In genomic region chr15:3271216-3271615, GRCm38 (mm10) we compare ENCODE assay signal across 8 mouse cellular contexts. TPM values are rescaled to one million over a fixed set of nuclear protein-coding genes. Genes with fewer than 3 reads are reported as not detected.
DNase-seq lines count a peak whose midpoint lies in the region; ATAC-seq and TF ChIP-seq lines count a peak whose summit lies in the region.

No protein-coding gene starts in this region.

- no peaks in the 10 kb centered on the region for H3K9me3 ChIP-seq in forebrain, embryonic 15.5 days
- no peaks in the 10 kb centered on the region for H3K9me3 ChIP-seq in intestine, postnatal 0 days (ENCODE audit: control insufficient read depth)
- no peaks in the 10 kb centered on the region for H3K9me3 ChIP-seq in stomach, postnatal 0 days (ENCODE audit: control insufficient read depth, low read length)

- peak overlapping the region; percentile 55 for H3K4me3 ChIP-seq in left cerebral cortex, adult 2 months
- peak overlapping the region; percentile 14; the same call in 1 of the 2 replicates for H3K4me3 ChIP-seq in forebrain, embryonic 15.5 days
- peak overlapping the region; percentile 51 for H3K4me3 ChIP-seq in intestine, postnatal 0 days (ENCODE audit: low read depth, low read length)
- H3K4me3 ChIP-seq in stomach, postnatal 0 days (ENCODE audit: low read depth, low read length) = peak overlapping the region; percentile 40

- no peak for DNase-seq in left cerebral cortex, adult 2 months (ENCODE audit: extremely low spot score in 1 of 2, low spot score in 2 of 2)
- DNase-seq in left cerebral cortex, postnatal 14 days (ENCODE audit: low spot score in 2 of 2) = no peak
- peak; percentile 40 for DNase-seq in lung, postnatal 10 days
- no peak for DNase-seq in stomach, postnatal 0 days (ENCODE audit: low spot score)
- no peak for DNase-seq in left cerebral cortex, adult 11 months (ENCODE audit: low spot score)
- no peak for DNase-seq in cerebellum, adult 9-10 months

- TF ChIP-seq CTCF in left cerebral cortex, adult 2 months (IDR thresholded peaks at IDR 0.05) = no peak
- no peak for TF ChIP-seq CTCF in intestine, postnatal 0 days (IDR thresholded peaks at IDR 0.05; ENCODE audit: low read depth)
- no peak for TF ChIP-seq CTCF in stomach, postnatal 0 days (IDR thresholded peaks at IDR 0.05; ENCODE audit: low read depth)

- peak overlapping the region; percentile 92 for H3K27ac ChIP-seq in left cerebral cortex, adult 2 months
- H3K27ac ChIP-seq in forebrain, embryonic 15.5 days (replicated peaks) = no peak overlapping the region
- peak overlapping the region; percentile 83; the same call in 1 of the 2 replicates for H3K27ac ChIP-seq in intestine, postnatal 0 days (ENCODE audit: low read depth, low read length)
- no peak overlapping the region; the same call in 1 of the 2 replicates for H3K27ac ChIP-seq in stomach, postnatal 0 days (replicated peaks)

- no peaks in the 10 kb centered on the region for H3K36me3 ChIP-seq in forebrain, embryonic 15.5 days
- H3K36me3 ChIP-seq in intestine, postnatal 0 days (ENCODE audit: control insufficient read depth, insufficient read depth) = peaks cover 16% of the 10 kb centered on the region
- no peaks in the 10 kb centered on the region for H3K36me3 ChIP-seq in stomach, postnatal 0 days (ENCODE audit: control insufficient read depth, insufficient read depth, low read length)

- WGBS in forebrain, embryonic 15.5 days = 55% methylated on average over 6 of the region's 6 CpGs
- WGBS in intestine, postnatal 0 days = 14% methylated on average over 6 of the region's 6 CpGs
- WGBS in stomach, postnatal 0 days = 28% methylated on average over 6 of the region's 6 CpGs

- peaks cover 5% of the 10 kb centered on the region for H3K4me1 ChIP-seq in forebrain, embryonic 15.5 days
- 0 out of 2 replicates have a peak, but pooled peaks cover 5% of the 10 kb centered on the region for H3K4me1 ChIP-seq in intestine, postnatal 0 days (replicated peaks; ENCODE audit: control insufficient read depth, insufficient read depth, low read length)
- no peaks in the 10 kb centered on the region; the same call in 1 of the 2 replicates for H3K4me1 ChIP-seq in stomach, postnatal 0 days (replicated peaks; ENCODE audit: control insufficient read depth, insufficient read depth)

- H3K9ac ChIP-seq in forebrain, embryonic 15.5 days (replicated peaks) = no peak overlapping the region
- peak overlapping the region; percentile 63 for H3K9ac ChIP-seq in intestine, postnatal 0 days (ENCODE audit: low read depth, low read length)
- peak overlapping the region; percentile 52; the same call in 1 of the 2 replicates for H3K9ac ChIP-seq in stomach, postnatal 0 days (ENCODE audit: low read length)

- H3K4me2 ChIP-seq in forebrain, embryonic 15.5 days (replicated peaks) = no peak overlapping the region
- peak overlapping the region; percentile 63 for H3K4me2 ChIP-seq in intestine, postnatal 0 days (replicated peaks; ENCODE audit: low read depth)
- peak overlapping the region; percentile 47 for H3K4me2 ChIP-seq in stomach, postnatal 0 days (replicated peaks; ENCODE audit: low read depth)

- intact Hi-C loops in left cerebral cortex, adult 2 months (cut with DNase I) = loop anchor here (1.0 to 5.0 kb wide), 2 partner anchors 39 to 59 kb away; no protein-coding TSS in a partner anchor
- intact Hi-C loops in left cerebral cortex, postnatal 14 days (cut with DNase I) = loop anchor here (2.0 kb wide), 1 partner anchor 38 kb away; no protein-coding TSS in a partner anchor

- H3K27me3 ChIP-seq in forebrain, embryonic 15.5 days = no peaks in the 10 kb centered on the region
- H3K27me3 ChIP-seq in intestine, postnatal 0 days (replicated peaks; ENCODE audit: control insufficient read depth, insufficient read depth, low read length) = no peaks in the 10 kb centered on the region
- H3K27me3 ChIP-seq in stomach, postnatal 0 days (ENCODE audit: control insufficient read depth, insufficient read depth, low read length) = no peaks in the 10 kb centered on the region

- no peak; the same call in 1 of the 2 replicates for ATAC-seq in forebrain, embryonic 15.5 days (replicated peaks)
- ATAC-seq in intestine, postnatal 0 days = peak; percentile 25
- ATAC-seq in stomach, postnatal 0 days (ENCODE audit: low FRiP score, low TSS enrichment) = peak; percentile 31; the same call in 1 of the 2 replicates

- TF ChIP-seq EP300 in stomach, postnatal 0 days (optimal IDR thresholded peaks at IDR 0.05) = no peak

RNA-seq across cellular contexts. Expression of gene Selenop, which starts 2.9 kb away (rescaled TPM):
- 100 to 1,000 TPM; 284 to 293 TPM for total RNA-seq in left cerebral cortex, adult 2 months (2021)
- 100 to 1,000 TPM; 302 to 352 TPM for total RNA-seq in left cerebral cortex, postnatal 14 days (2021)
- polyA plus RNA-seq in forebrain, embryonic 15.5 days (2015; fragmentation: Nextera tagmentation; extraction: Ambion mirVana) = 67.7 and 70.5 TPM in 2 replicates
- polyA plus RNA-seq in intestine, postnatal 0 days (2015; fragmentation: Nextera tagmentation; extraction: Ambion mirVana) = 2,235 and 2,243 TPM in 2 replicates
- 512 and 595 TPM in 2 replicates for polyA plus RNA-seq in stomach, postnatal 0 days (2015; fragmentation: Nextera tagmentation; extraction: Ambion mirVana)

RNA-seq across cellular contexts. Expression of gene Ccdc152, which starts 32.1 kb away (rescaled TPM):
- not detected for total RNA-seq in left cerebral cortex, adult 2 months (2021)
- total RNA-seq in left cerebral cortex, postnatal 14 days (2021) = not detected
- not detected in 2 replicates for polyA plus RNA-seq in forebrain, embryonic 15.5 days (2015; fragmentation: Nextera tagmentation; extraction: Ambion mirVana)
- 4.8 and 5.7 TPM in 2 replicates for polyA plus RNA-seq in intestine, postnatal 0 days (2015; fragmentation: Nextera tagmentation; extraction: Ambion mirVana)
- polyA plus RNA-seq in stomach, postnatal 0 days (2015; fragmentation: Nextera tagmentation; extraction: Ambion mirVana) = 0.79 and 0.82 TPM in 2 replicates

Comparison
In these comparisons a context has a peak if more than half of its experiments do, and no peak if none do; other contexts are left out.
1. H3K27ac ChIP-seq: peak in left cerebral cortex, adult 2 months (single experiment) and intestine, postnatal 0 days (single experiment); none in forebrain, embryonic 15.5 days (single experiment) and stomach, postnatal 0 days (single experiment).
2. Peak in every context shown above with its lines, with median percentiles within 50 percentile points of each other: H3K4me3 ChIP-seq.